Mouse (Mus musculus) kidney, adult 8-10 months (tissue): ENCODE measurements around the gene Sbds.
A peak's percentile ranks its signal among the peaks of the same experiment; 100 is the strongest.

Source experiments
- DNase-seq, 2 experiments: peaks; one replicate each; pipeline ENCODE4 v3.0.0; 2022

Sbds gene

GRCm38 (mm10) chr5:130255017-130255720 is at the start of gene Sbds, which contains the start of gene Tyw1:
Sbds (minus strand) TSS chr5:130255530.
Tyw1 (plus strand) TSS chr5:130255619.
- peak; percentile 98 to 99 for DNase-seq

DNA sequence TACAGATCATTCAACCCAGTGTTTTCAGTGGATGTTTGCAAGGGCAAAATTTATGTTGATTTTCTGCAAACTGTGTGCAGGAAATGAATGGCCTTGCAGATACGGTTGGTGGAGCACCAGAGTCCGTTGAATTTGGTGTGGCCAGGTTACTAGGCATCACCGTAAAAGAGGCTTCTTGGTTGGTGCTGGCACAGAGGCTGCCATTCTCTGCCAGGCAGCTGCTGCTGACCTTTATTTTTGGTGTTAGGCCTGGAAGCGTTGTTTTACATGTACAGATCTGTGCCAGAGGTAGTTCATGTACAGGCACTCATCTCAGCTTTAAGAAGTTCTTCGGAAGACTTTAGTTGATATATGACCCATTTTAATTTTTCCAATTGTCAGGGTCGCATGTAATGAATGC is 48.3 kb upstream of the Sbds start:
- no peak for DNase-seq

- DNase-seq: no peak
Measured at GRCm38 (mm10) chr5:130299526-130299925, 44.2 kb upstream of the Sbds start.

GRCm38 (mm10) chr5:130298831-130299460 is 43.6 kb upstream of the Sbds start:
- DNase-seq: no peak

DNA sequence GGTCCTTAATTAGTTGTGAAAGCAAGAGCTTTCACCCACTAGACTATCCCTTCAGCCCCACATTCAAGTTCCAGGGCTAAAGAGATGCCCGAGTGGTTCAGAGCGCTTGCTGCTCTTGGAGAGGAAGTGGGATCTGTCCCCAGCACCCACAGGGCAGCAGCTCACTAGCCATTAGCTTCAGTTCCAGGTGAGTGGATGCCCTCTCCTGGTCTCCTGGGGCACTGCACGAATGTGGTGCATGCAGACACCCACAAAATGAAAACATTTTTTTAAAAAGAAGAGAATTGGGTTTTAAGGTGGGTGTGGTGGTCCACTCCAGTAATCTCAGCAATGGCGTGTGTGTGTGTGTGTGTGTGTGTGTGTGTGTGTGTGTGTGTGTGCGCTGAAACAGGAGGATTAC is 40.7 kb upstream of the Sbds start:
- no peak for DNase-seq

GRCm38 (mm10) chr5:130294598-130294997 is 39.3 kb upstream of the Sbds start:
- DNase-seq: no peak

DNA sequence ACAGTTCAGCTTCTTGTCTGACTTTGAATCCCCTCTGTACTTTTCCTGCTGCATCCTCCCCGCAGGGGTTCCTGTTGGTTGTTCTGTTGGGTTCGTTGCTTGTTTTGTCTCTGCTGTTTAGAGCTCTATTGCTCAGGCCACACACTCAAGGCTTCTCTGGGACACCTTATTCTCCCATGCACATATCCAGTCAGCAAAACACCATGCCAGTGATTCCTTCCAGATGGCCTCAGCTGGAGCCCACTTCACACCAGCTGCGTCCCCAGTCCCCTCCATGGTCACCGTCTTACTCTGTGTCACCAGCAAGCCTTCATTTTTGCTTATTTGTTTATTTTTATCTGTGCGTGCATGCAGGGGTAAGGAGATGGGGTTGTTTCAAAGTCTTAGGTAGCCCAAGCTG is 38.6 kb upstream of the Sbds start:
- DNase-seq: no peak

- DNase-seq: no peak
Measured at GRCm38 (mm10) chr5:130292976-130293375, 37.6 kb upstream of the Sbds start.

GRCm38 (mm10) chr5:130290775-130291174 is 35.4 kb upstream of the Sbds start:
- DNase-seq: no peak

DNA sequence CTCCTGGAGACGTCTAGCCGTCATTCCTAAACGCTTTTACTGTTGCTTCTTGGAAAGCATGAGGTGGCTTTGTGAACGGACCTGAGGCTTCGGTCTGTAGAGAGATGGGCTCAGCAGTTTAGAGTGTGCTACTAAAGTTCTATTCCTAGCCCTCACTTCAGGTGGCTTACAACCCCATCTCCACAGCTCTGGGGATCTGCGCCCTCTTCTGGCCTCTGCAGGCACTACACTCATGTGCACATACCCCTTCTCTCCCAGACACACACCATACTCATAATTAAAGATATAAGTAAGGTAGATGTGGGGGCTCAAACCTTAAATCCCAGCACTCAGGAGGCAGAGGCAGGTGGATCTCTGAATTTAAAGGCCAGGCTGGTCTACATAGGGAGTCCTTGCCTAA is 34.9 kb upstream of the Sbds start:
- DNase-seq: no peak

- no peak for DNase-seq
Measured at GRCm38 (mm10) chr5:130288106-130288505, 32.8 kb upstream of the Sbds start.

DNA sequence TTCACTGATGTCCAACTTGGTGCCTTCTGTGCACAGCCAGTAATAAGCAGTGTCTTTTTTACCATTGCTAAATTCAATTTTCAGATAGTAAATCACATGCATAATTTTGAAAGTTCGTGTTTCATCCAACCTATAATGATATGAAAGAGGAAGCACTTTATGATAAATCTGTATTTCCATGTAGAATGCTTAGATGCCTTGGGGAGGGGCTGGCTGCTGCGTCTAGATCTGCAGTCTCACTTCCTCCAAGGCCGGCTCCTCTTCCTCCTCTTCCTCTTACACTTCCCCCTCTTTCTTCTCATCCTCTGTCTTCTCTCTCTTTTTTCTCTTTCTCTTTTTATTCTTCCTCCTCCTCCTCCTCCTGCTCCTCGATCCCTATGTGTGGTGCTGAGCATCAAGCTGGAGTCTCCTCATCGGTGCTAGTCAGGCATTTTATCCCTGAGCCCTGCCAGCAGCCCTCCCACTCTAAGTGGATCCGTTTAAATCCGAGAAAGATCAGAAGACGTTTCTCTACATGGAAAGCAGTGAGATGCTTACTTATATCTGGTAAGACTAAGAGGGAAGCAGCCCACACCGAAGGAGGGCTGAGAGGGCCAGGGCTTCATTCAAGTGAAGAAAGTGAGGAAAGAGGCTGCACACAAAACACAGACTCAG is 27.9 kb upstream of the Sbds start:
- DNase-seq: no peak

DNA sequence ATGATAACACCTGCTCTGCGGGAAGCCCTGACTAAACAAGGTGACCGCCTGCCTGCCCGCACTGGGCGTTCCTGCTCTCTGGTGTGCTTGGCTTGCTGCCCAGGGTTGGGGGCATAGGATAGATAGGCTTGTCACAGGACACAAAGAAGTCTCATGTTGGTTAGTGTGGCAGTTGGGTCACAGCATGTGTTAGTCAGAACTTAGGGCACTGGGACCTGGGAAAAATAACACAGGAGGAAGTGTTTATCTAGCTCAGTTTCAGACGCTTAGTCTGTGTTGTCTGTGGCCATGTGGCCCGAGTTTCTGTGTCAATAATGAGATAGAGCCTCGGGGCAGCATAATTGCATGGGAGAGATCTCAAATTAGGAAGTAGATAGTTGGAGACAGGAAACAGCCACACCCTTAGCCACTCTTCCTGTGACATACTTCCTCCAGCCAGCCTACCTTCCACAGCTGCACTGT is 22.7 kb upstream of the Sbds start:
- no peak for DNase-seq

GRCm38 (mm10) chr5:130275509-130275908 is 20.2 kb upstream of the Sbds start:
- peak in 1 of 2 experiments; percentile 18 for DNase-seq

- DNase-seq: no peak
Measured at GRCm38 (mm10) chr5:130273046-130273445, 17.7 kb upstream of the Sbds start.

- no peak for DNase-seq
Measured at GRCm38 (mm10) chr5:130272344-130272743, 17.0 kb upstream of the Sbds start.

GRCm38 (mm10) chr5:130268976-130269375 is 13.6 kb upstream of the Sbds start:
- DNase-seq: no peak

- DNase-seq: peak in 1 of 2 experiments; percentile 23
Measured at GRCm38 (mm10) chr5:130267316-130267715, 12.0 kb upstream of the Sbds start.

DNA sequence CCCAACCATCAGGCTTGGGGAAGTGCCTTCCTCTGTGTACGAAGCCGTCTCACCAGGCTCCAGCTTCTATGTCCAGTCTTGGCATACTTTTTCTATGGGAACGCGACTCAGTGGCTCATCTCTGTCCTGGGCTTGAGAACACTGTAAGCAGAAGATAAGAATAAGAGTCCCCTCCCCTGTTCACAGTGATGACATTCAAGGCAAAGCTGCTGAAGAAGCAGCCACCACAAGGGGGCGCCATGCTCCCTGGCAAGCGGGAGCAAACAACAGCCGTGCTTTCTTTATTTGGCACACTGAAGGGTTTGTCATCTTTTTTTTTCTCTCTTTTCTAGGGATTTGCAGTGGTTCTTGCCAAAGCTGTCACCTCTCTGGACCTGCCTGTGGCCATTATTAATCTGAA is 11.3 kb upstream of the Sbds start:
- DNase-seq: no peak

GRCm38 (mm10) chr5:130264433-130265005 is 9.2 kb upstream of the Sbds start:
- DNase-seq: no peak

DNA sequence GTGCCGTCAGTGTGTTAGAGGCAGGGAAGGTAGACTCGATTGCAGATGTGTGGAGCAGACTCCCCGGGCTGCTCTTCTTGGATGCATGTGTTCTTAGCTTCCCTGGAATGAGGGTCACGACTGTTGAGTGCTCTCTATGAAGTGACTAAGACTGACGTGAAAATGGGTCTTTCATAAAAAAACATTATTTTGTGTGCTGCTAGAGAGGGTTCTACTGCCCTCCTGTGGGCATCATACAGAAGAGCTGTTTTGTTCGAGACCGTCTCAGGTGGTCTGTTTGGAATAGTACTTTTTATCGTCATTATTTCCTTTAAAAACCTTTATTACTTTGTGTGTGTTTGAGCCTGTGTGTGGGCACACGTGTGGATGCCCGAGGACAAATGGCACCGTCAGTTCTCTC is 8.1 kb upstream of the Sbds start:
- DNase-seq: no peak

- DNase-seq: no peak
Measured at GRCm38 (mm10) chr5:130257303-130257702, 2.0 kb upstream of the Sbds start.

GRCm38 (mm10) chr5:130256678-130257271 is 1.4 kb upstream of the Sbds start:
- DNase-seq: peak; percentile 98 to 99
